Mouse (Mus musculus) 416B (cell line): ENCODE measurements around the gene Opcml.
A peak's percentile ranks its signal among the peaks of the same experiment; 100 is the strongest.

ENCODE experiments used
- DNase-seq: peaks from one replicate; pipeline ENCODE4 v3.0.0; 2011; ENCODE audit warnings: low read depth

The Opcml gene

DNA sequence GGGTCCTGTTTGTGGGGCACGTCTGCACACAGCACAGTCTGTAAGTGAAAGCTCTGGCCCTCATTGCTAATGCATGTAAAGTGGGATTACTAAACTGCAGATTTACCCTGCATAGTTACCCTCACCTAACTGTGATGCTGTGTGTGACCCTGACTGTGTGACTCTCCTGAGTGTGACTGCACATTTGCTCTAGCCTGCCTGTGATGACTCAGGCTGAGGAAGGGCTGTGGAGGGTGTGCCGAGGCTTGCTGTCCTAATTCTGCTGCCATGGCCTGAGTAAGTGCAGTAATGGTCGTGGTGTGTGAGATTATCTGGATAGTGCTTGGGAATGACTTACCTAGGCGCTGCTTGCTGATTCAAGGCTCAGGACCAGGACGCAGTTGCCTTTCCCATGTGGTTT lies 52.2 kb downstream of the Opcml start:
- no peak for DNase-seq

DNA sequence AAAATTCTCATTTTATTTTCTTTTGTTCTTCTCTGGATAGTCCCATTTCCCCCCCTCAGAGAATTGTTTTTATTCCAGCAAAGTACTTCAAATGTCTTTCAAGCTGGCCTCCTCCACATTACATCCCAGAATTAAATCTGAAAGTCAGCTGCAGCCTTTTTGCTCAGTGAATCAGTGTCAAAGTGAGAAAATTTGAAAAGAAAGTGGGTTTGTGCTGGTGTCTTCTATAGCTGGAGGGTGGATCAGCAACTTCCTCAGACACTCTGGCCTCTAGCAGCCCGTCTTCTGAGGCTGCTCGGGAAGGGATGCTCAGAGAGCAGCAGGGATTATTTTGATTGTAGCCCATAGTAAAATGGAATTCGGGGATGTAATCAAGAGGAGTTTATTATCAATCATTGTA lies 81.0 kb downstream of the Opcml start:
- DNase-seq = no peak

DNA sequence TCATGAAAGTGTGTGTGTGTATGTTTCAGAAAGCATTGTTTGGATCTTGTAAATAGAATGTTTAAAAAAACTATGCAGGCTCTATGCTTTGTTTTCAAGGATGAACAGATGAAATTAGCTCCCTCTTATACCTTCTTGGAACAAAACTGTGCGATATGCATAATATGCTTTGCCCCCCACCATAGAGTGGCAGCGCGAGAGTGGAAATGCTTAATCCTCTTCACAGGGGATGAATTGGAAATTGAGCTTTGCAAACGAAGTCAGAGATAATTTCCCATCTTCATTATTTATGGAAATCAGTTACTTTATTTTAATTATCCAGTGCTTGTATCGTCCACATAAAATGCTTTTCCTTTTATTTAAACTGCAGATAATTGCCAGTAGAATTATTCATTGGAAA lies 99.1 kb downstream of the Opcml start:
- DNase-seq = no peak

DNA sequence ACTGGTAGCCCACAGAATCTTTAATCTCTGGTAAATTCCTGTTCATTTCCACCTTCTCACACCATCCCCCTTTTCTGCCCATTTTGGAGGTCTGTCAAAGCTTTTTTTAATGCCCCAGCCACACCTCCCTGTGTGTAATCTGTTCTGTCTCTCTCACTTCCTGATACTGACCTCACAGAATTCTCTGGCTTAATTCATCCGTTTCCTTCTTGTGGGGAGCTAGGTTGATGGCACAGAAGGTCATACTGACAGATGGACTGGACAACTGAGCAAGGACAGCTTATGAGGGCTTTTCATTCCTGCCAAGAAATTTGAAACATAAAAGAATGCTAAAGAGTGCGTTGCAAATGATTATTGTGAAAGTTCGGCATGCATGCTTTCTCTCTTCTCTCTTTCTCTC lies 126.7 kb downstream of the Opcml start:
- DNase-seq = no peak

DNA sequence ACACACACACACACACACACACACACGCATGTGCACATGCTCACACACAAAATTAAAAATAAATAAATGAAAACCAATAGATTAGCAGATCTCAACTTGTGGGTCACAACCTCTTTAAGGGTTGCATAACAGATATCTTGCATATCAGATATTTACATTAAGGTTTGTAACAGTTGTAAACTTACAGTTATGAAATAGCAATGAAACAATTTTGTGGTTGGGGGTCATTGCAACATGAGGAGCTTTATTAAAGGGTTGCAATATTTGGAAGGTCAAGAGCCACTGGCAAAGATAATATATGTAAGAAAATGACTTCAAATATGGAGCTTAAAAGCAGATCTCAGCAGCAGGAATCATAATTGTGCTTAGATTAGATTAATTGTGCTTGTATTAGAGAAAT lies 132.9 kb downstream of the Opcml start:
- peak; percentile 19 for DNase-seq

DNA sequence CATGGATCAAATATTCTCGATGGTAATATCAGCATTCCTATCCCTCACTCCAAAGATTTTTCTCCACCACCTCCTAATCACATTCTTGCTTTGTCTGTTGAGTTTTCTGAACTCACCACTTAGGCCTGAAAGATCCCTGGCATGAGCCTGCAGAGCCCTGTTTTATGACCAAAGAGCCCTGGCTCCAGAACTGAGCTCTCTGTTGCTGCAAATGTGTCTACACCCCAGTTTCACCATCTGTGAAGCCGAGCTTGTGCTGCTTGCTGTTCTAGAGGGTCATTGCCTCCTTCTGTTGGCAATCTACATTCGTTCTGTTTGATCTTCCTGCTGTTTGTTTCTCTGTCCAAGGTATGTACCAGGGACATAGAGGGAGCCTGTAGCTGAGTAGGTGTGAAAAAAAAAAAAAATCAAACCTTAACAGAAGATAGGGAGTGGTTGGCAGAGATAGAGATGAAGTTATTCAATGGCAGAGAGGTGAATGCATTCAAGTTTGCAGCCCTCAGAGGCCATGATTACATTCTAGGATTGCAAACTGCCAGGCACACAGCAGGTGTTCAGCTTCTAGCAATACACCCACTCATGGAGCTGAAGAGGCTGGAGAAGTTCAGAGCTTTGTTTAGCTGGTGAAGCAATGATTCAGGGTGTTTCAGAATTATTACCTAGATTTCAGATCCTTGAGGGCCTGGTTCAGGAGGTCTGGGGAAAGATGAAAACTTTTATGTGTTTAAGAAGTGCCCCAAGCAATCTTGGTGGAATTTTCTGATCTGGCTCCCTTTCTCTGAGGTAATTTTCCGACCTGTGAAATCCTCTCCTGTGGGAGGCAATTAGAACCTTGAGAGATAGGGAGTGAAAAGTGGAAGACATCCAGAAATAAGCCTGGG lies 133.6 kb downstream of the Opcml start:
- DNase-seq = no peak

DNA sequence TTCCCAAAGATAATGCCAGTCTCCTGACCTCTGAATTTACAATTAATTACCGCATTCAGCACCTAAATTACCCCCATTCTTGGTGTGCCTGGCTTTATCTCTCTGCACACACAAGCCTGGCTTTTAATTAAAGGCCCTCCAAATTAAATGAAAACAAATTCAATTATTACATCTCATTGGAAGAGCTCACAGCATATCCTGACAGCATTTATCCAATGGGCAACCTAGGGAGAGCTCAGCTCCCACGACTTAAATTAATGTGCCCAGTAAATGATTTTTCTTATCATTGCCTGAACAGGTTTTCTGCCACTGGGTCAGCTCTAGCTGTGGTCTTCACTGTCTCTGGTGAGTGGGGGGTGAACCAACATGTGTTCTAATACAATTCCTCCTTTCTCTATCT lies 135.1 kb downstream of the Opcml start:
- no peak for DNase-seq

DNA sequence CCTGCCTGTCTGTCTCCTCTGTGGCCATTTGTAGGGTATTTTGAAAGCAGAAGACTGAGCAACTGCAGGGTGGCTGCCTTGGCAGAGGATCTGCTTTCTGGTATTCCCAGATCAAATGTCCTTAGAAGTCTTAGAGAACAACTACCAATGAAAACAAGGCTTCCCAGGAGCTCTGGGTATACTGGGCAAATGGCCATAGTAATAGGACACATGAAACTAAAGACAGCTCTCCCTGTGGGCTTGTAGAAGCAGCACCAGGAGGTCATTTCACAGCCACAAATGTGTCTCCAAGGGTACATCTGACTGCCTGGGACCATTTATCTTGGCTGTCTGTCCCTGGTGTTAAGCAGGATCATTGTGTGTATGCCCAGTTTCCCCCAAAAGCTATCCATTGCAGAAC lies 146.7 kb downstream of the Opcml start:
- no peak for DNase-seq

DNA sequence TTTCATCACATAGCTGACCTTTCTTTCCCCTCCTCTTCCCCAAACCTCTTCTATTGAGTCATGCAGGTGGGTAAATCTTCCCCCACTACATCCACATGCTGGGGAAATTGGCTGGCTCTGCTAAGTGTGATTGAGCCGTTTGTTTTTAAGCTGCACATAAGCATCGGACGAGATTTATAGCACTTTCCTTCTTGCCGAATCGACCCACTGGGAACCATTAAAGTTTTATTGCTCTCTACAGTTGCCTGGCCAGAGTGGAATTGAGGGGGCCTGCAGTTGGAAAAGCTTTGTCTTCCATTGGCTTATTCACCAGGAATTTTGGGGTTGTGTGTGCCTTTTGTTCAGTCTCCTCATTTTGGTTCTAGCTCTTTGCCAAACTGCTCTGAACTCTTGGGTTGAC lies 147.1 kb downstream of the Opcml start:
- DNase-seq = no peak

DNA sequence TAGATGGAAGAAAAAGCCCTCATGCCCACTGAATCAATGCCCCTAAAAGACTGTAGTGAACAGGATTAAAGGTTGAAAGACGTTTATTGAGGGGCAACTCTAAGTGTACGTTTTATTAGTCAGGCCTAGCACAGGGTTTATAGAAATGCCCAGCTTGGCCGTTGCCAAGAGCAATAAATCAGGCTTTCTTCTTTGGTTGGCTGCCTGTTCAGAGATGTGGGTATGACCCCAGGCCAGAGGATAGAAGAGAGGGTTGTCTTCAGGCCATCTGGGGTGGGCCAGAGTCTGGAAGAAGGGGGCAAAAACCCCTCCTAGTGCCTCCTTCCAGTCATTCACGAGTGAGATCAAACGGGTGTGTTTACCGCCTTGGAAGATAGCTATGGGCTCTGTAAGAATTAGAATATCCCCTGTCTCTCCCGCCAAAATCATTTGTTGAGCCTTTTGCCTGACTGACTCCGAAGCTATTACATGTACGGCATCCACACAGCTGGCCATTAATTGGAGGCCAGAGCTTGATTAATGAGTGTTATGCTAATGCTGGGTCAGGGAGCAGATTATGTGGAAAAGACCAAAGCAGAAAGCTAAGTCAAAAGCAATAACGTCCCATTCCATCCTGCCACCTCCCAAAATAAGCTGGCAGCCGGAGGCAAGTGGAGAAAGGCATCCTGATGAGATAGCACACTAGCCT lies 154.9 kb downstream of the Opcml start:
- no peak for DNase-seq

DNA sequence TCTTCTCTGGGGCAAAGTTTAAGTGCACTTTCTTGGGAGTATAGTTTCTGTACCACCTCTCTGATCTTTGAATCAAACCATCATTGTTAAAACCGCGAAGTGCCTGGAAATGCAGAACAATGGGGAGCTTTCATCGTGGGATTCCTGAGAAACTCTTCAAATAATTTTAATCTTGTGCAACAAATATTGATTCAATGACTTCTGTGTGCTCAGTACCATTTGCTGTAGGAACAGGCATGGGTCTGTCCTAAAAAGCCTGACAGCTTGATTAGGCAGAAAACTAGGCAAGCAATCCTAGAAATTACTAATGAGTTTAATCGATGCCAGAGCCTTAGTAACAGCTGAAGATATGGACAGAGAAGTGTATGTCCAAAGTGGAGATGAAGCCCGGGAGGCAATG lies 160.5 kb downstream of the Opcml start:
- DNase-seq = no peak

DNA sequence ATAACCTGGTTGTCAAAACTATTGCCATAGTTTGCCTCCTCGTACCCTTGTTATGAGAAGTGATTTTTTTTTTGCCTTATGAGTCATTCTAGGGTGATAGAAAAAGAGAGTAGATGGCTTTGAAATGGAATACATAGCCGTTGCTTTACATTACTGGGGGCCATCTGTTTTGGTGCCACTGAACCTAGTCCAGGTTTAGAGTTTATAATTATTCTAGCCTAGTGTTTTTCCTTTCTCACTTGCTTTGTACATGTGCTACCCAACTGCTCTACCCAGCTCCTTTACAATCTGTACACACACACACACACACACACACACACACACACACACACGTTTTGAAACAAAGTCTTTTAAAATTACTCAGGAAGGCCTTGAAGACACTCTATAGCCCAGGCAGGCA lies 171.1 kb downstream of the Opcml start:
- no peak for DNase-seq

DNA sequence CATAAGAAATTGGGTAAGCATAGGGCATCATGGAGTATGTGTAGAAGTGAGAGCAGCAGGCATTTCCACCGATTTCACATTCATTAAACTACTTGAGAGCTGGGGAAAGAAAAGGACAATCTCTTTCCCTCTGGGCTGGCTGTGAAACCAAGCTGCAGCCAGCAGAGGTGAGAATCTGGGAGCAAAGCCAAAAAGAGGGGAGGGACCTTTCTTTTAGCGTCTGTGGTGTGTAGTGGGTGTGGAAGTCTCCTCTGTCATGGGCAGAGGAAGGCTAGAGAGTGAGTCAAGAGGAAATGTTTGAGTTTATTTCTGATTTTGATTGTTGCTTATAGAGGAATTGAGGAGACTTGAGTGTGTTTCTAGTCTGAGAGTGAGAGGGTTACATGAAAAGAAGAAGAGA lies 172.8 kb downstream of the Opcml start:
- no peak for DNase-seq

DNA sequence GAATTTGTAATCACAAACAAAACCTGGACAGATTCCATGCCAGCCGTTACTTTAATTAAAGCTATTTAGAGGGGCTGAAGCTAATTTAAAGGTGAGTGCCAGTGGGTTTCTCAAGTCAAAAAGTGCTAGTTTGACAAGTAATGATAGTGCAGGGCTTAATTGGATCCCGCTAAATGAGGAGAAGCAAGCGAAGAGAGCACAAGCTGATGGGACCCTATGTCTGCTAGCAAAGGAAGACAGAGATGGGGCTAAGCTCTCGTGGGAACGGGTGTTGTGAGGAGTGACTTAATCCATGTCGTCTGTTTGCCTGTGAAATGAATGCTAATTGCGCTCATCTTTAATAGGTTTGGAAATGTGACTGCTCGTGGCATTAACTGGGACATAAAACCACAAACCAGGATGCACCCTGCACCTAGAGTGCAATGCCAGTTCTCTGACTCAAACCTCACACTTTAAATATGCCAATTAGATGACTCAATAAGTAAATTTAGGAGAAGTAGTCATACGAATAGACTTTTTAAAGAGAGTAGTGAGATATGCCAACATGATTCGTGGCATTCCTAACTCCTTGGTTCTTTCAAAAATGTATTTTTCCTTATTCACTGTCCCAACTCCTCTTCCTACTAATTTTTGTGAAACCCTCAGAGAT lies 174.5 kb downstream of the Opcml start:
- no peak for DNase-seq

DNA sequence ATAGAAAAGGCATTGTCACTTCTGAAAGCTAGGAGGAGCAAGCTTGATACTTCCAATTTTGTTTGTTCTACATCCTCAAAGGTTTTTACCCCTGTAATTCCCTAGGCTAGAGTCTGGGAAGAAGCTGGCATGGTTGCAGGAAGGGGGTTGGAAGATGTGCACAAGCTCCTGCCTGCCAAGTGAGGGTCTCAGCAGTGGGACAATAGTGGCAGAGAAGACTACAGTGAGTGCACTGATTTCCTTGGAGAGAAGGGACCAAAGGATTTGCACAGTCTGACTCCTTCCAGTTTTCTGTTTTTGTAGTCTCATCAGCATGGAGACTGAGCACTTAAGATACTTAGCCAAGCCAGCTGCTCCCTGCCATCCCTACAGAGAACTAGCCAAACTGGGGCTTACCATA lies 177.7 kb downstream of the Opcml start:
- no peak for DNase-seq

DNA sequence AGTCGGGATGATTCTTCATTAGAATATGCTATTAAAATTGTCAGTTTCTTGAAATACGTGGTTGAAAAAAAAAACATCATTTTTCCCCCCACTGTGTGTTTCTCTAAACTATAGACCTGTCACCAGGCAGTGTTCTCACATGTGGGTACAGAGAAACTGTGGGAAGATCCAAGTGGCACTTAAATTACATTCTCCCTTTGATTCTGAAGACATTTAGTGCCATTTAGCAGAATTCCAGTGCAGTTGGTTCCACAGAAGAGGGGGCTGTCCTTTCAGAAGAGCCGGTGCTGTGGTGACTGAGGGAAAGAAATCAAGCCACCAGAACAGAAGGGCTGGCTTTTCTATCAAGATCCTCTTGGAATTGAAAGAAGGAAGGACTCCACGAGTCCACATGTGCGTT lies 181.7 kb downstream of the Opcml start:
- DNase-seq = no peak

DNA sequence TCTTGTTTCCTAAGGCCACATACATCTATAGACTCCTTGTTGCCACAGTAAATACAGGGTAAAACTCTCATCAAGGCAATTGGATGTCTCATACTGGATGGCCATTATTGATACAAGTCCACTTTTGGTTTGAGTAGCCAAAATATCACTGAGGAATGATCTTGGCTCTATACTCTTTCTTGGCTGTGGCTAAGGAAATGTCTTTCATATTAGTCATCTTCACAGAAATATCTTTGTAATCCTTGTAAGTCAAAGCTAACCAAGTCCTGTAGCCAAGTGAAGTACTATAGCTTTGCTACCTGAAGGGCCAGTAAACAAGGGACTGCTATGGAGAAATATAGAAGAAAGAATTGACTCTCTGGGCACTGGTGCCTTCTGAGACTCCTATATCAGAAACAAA lies 192.0 kb downstream of the Opcml start:
- DNase-seq = no peak

DNA sequence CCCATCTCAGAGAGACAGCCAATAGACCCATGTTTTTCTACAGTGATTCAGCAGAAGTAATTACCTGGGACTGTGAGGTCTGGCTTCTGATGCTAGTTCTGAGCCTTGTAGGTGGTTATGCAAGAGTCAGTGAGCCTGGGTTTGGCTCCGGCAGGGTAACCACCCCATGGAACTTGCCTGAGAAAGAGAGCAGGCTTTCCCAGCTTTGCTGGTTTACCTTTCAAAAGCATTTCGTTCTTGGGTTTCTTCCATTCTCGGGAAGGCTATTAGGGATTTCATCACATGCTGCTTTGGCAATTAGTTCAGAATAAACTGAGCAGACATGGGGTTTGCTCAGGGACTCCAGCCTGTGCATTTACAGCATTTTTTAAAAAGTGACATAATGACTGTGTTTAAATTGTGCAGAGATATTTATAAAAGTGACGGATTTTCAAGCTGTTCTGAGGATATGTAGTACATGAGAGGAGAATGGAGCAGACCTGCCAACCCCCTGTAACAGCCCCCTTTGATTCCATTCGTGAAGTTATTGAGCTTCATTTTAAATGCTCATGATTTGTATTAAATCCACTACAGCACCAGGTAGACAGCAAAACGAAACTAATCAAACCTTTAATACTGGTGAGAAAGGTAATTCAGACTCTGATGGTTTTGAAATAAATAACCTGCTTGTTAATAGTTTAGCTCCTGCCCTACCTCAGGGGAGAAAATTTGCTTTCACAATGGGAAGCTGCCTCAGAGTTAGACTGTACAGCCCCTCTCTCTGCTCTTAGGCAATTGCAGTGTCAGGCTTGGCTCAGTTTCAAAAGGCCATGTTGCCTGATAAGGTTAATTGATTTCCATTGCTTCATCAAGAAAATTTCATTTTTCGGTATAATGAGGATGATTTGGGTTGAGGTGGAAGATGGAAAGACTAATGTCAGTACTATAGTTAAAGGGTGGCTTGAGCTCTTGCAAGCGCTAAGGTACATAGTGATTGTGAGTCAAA lies 196.3 kb downstream of the Opcml start:
- no peak for DNase-seq

DNA sequence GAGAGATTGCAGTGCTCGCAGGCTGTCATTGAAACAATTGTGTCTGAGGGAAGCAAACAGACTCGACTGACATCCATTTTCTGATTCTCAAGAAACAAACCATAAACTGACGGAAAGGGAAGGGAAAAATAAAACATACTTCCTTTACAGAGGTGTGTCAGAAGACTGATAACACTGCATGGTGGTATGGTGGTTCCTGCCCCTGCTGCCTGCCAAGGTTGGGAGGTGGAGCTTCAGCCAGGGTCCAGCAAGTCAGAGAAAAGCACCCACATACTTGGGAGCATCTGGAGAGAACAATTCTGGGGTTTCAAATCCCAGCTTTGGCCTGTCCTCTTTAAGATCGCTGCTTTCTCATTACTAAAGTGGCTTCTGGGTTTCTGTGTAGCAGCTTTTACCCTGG lies 201.0 kb downstream of the Opcml start:
- DNase-seq = no peak

DNA sequence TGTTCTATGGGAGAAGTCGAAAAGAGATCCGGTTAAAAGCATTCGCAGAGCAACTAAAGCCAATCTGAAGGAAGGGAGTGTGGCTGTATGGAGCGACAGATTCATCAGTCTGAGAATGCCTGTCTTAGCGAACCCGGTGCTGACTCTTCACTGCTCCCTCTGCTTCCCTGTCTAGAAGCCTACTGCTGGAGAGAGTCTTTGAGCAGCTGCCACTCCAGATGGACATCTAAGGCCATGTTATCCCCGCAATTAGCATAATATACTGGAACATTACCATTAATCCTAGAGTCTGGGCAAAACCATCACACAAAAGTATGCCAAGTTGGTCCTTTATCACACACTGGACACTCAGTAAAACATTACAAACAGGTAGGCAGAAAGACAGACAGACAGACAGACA lies 206.0 kb downstream of the Opcml start:
- DNase-seq = no peak

DNA sequence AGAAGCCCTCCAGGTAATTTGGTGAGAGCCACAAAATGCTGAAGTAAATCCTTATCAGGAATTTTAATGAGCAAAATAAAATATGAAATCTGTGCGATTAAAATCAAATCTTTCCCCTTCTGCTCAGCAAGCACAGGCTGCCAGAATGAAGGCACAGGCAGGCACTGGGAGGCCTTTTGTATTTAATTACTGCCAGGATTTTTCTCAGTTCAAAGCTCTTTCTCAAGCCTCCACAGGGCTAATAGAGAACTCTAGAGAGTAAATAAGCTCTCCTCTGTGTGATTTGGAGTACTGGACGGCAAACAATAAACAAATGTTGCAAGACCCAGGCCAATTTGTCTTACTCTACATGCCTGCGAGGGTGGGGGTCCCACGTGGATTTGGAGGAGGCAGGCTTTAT lies 208.2 kb downstream of the Opcml start:
- no peak for DNase-seq

DNA sequence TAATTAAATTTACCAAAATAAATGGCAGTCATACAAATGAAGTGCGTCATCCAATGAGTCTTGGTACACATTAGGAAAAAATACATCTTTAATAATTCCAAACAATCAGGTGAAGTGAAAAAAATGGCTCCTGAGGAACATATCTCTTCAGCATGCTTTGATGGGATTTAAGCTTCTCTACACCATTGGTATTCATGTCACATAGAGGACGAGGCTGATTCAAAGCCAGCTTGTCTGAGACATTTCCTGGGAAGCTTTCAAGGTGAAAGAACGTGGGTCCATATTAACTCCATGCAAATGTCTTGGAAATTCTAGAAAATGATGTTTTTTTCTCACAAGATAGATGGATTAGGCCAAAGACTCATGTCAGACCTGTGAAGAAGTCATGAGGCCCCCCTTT lies 212.6 kb downstream of the Opcml start:
- no peak for DNase-seq
